Mouse (Mus musculus) heart, postnatal 25 days (tissue): ENCODE results near the gene Tanc1. TPM values are rescaled to one million over a fixed set of nuclear protein-coding genes. Genes with fewer than 3 reads are reported as not detected.
"Not testable (repeated sequence)": the region's sequence is repeated elsewhere in the genome, so short reads cannot be mapped to it uniquely, and the experiment has no call there.

Source experiments
- DNase-seq: peaks from one replicate; pipeline ENCODE4 v3.0.0; 2022; ENCODE audit warnings: low spot score
- intact Hi-C: fragments of 180-260 bp; cut with DNase I; formaldehyde crosslinking; loops from one replicate; pipeline ENCODE4 v1.15.1; 2025
- total RNA-seq, 2 experiments: library from RNA; stranded (reverse); gene quantifications; 2 replicates each; pipeline ENCODE4 v1.2.3; 2021

The Tanc1 gene
- total RNA-seq, result 10 to 100 TPM; 27.1 to 29.3 TPM

GRCm38 (mm10) chr2:59611831-59612732 is at the start of gene Tanc1:
Gene Tanc1 (plus strand): TSS chr2:59612042.
- DNase-seq, result peak; percentile 85
- intact Hi-C loops, result loop anchor here (2.0 to 5.0 kb wide), 3 partner anchors 35 to 133 kb away; no protein-coding TSS in a partner anchor

GRCm38 (mm10) chr2:59562215-59562614 is 49.6 kb upstream of the Tanc1 start:
- intact Hi-C loops, result no loop called here
- no peak for DNase-seq

GRCm38 (mm10) chr2:59562696-59563095 is 49.1 kb upstream of the Tanc1 start:
- intact Hi-C loops, result no loop called here
- no peak for DNase-seq

- DNase-seq, intact Hi-C loops: not testable (repeated sequence)
Observed at GRCm38 (mm10) chr2:59564029-59564611, 47.7 kb upstream of the Tanc1 start.

GRCm38 (mm10) chr2:59564947-59565346 is 46.9 kb upstream of the Tanc1 start:
- DNase-seq, result no peak

GRCm38 (mm10) chr2:59580939-59581338 is 30.9 kb upstream of the Tanc1 start:
- no peak for DNase-seq
- intact Hi-C loops, result no loop called here

More at GRCm38 (mm10) chr2:59564947-59565346, 46.9 kb upstream of the Tanc1 start:
- intact Hi-C loops, result no loop called here

GRCm38 (mm10) chr2:59583961-59584360 is 27.9 kb upstream of the Tanc1 start:
- no peak for DNase-seq
- intact Hi-C loops, result no loop called here

- no peak for DNase-seq
- intact Hi-C loops, result no loop called here
Observed at GRCm38 (mm10) chr2:59587387-59588095, 24.3 kb upstream of the Tanc1 start.

GRCm38 (mm10) chr2:59588096-59588405 is 23.8 kb upstream of the Tanc1 start:
- intact Hi-C loops, result no loop called here
- DNase-seq, result no peak

GRCm38 (mm10) chr2:59593341-59593902 is 18.4 kb upstream of the Tanc1 start:
- no peak for DNase-seq
- intact Hi-C loops, result no loop called here

GRCm38 (mm10) chr2:59594095-59594494 is 17.7 kb upstream of the Tanc1 start:
- no peak for DNase-seq
- intact Hi-C loops, result no loop called here

- no peak for DNase-seq
- intact Hi-C loops, result no loop called here
Observed at GRCm38 (mm10) chr2:59596545-59596944, 15.3 kb upstream of the Tanc1 start.

GRCm38 (mm10) chr2:59598286-59598685 is 13.6 kb upstream of the Tanc1 start:
- intact Hi-C loops, result no loop called here
- DNase-seq, result no peak

- DNase-seq, result no peak
- intact Hi-C loops, result no loop called here
Observed at GRCm38 (mm10) chr2:59598894-59599293, 12.9 kb upstream of the Tanc1 start.

- DNase-seq, result no peak
- intact Hi-C loops, result no loop called here
Observed at GRCm38 (mm10) chr2:59599338-59600111, 12.3 kb upstream of the Tanc1 start.

GRCm38 (mm10) chr2:59600123-59600840 is 11.6 kb upstream of the Tanc1 start:
- intact Hi-C loops, result no loop called here
- DNase-seq, result no peak

GRCm38 (mm10) chr2:59600980-59601379 is 10.9 kb upstream of the Tanc1 start:
- no peak for DNase-seq
- intact Hi-C loops, result no loop called here

GRCm38 (mm10) chr2:59601452-59601851 is 10.4 kb upstream of the Tanc1 start:
- intact Hi-C loops, result no loop called here
- DNase-seq, result no peak

- DNase-seq, result no peak
- intact Hi-C loops, result no loop called here
Observed at GRCm38 (mm10) chr2:59608958-59609357, 2.9 kb upstream of the Tanc1 start.
